Mouse (Mus musculus): Measurements from ENCODE around the gene Lsm5.

Gene Lsm5

DNA sequence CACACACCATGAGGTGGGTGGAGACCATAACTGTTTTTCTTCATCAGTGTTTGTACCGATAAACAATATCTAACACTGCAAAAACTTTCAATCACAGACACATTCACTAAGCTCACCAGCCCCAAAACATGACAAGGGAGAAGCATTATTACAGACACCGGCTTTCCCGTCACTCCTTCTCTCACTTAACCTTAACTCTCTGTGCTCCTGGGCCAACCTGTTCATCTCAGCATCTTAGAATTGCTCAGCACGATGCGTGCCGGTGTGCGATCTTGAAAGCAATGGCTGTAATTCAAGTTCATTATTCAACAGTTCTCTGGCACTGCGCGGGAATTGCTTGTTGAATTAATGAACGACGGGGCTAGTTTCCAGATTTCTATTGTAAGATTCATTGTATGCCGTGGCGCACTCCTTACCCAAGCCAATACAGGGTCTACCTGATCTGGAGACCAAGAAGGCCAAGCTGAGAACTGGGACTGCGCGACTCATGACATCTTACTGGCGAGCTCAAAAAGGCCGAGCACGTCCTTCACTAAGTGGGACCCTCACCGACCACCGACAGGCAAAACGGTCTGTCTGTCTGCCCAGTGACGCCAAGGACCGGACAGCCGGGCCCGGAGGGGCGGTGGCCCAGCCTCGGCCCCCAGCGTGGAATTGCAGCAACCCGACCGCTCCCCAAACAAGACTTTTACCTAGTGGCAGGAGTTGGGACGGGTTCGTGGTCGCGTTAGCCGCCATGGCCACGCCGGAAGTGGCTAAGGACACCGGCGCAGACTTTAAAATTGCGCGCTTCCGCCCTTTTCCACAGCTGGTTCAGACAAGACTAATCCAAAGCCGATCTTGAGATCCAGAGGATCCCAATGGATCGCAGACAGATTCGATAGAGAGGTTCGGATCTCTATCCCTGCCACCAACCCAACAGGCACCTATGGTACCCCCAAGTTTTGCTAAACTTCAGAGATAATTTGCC, at the start of gene Lsm5:
Lsm5 (minus strand) TSS at position 780 of the 970 bp plus-strand sequence.
- peak; percentile 93 for DNase-seq (ENCODE audit: low read depth, low spot score)

DNA sequence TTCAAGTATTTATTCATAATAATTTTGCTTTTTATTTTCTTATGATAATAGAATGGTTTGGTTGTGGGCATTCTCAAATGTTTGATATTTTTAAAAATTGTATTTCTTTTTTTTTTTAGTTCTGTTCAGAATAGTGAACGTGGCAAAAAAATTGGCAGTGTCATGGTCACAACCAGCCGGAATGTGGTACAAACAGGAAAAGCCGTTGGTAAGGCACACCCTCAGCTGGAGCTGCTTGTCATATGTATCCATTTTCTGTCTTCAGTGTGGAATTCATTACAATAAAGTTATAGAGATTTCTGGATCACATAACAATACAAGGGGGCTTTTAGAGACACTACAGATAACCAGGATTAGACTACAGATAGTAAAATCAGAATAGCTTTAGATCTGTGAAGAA, 49.2 kb upstream of the Lsm5 start:
- DNase-seq (ENCODE audit: low read depth, low spot score), result no peak

DNA sequence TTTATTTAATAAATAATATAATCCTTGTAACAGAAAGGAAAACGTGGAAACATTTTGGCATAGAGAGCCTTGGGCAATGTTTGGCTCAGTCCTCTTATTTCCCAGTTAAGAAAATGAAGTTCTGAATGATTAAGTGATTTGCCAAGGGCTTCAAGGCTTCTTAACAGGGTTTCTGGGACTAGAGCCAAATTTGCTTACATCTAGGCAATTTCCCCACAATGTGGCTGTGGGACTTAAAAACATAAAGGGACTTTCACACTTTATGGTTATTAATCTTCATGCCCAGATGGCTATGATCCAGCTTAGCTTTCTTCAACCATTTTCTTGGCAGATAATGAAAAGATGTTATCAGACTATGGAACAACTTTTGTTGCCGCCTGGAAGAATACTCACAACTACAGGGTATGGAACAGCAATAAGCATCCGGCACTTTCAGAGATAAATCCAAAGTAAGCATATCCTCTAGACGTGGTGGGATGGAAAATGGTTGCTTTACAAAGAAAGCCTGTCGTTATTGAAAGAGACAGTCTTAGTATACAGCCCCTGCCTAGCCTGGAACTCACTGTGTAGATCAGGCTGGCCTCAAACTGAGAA, 41.5 kb upstream of the Lsm5 start:
- no peak for DNase-seq (ENCODE audit: low read depth, low spot score)

DNA sequence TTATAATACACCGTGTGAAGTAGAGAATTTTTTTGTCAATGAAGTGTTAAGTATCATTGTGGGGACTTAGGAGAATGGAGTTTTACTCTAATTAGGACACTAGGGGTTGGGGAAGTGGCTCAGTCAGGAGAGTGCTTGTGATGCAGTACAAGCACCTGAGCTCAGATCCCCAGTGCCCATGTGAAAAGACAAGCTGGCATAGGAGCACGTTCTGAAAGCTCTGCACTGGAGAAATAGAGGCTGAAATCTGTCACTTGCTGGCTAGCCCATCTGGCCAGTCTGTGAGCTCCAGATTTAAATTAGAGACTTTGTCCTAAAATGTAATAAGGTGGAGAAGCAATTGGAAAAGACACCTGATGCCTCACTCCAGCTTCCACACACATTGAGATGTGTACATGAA, 28.0 kb upstream of the Lsm5 start:
- DNase-seq (ENCODE audit: low read depth, low spot score), result no peak

DNA sequence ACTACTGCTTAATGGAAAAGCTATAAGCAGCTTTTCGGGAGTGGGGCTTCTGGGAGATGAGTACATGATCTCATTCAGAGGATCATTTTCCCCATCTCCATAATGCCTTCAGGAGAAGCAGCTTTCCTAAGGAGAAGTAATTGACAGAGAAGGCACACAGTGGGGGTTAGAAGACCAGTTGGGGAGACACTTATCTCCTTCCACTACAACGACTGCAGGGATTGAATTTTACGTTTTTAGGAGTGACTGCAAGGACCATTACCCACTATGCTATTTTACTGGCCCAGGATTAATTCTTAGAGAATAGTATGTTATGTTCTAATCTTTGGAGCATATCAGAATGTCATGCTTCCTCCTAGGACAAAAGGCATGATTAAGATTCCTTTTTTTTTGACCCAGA, 16.4 kb upstream of the Lsm5 start:
- no peak for DNase-seq (ENCODE audit: low read depth, low spot score)

DNA sequence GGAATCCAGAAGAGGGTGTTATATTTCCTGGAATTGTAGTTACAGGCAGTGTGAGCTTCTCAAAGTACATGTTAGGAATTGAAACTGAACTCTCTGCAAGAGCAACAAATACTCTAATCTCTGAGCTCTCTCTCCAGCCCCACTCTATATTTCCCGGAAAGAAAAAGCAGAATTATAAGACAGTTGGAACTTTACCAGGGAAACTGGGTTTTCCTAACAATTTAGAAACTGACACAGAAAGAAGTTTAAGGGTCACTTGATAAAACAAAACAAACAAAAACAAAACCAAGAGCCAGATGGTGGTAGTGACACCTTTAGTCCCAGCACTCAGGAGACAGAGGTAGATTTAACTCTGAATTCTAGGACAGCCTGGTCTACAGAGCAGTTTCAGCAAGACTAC, 14.6 kb upstream of the Lsm5 start:
- DNase-seq (ENCODE audit: low read depth, low spot score), result no peak

DNA sequence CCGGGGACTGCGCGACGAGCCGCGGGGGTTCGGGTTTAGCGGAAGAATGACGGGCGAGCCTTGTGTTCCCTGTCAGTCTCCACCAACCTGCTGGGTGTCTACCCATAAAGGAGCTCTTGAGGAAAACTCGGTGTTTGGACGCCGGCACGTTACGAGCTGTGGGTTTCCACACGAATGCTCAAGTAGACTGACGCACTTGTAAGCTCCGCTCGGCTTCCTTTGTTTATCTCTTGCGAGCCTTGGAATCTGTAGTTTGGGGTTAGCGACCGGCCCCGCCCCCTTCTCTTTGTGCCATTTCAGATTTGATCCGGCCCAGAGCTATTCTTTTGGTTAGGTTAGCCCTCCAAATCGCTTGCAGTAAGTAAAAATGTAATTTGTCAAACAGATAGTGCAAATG, 10.8 kb upstream of the Lsm5 start:
- DNase-seq (ENCODE audit: low read depth, low spot score), result peak; percentile 78

DNA sequence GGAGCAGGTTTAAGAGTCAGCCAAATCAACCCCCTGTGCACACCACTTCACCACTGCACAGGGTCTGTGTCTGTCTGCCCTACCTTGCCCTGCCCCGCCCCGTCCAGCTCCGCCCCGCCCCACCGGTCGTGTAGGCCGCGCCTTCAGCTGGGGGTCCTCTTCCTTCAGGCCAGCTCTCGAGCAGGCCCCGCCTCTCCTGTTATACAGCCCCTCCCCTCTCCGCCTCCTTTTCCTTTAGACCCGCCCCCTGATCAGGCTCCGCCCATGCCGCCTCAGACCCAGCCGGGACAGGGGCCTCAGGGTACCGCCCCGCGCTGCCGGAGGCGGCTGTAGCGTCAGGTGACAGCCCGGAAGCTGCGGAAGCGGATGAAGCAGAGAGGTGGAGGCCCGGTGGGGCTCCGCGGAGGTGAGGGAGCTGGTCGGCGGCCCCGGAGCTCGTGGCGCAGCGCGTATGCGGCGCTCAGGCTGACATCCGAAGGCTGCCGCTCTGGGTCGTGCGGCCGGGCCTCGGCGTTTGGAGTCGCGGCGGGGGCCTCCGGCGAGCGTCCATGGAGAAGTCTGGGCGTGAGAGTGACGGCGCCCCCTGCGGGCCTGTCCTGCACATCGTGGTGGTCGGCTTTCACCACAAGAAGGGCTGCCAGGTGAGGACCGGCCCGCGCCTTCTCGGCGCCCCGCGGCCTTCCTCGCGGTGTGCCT, 10.2 kb upstream of the Lsm5 start, which contains the start of gene Avl9:
Avl9 (plus strand) TSS at position 326 of the 696 bp plus-strand sequence.
- DNase-seq (ENCODE audit: low read depth, low spot score), result peak; percentile 98

DNA sequence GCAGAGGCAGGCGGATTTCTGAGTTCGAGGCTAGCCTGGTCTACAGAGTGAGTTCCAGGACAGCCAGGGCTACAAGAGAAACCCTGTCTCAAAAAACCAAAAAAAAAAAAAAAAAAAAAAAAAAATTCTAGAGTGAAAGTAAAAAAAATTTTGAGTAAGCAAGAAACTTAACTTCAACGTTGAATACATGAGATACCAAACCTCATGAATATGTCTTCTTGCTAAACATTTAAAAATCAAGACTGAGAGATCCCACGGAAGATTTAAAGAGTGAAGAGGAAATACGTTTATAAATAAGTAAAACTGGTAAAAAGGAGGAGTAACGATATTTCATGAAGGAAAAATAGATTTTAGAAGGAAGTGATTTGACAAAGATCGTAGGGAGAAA, 9.7 kb upstream of the Lsm5 start:
- DNase-seq (ENCODE audit: low read depth, low spot score), result no peak

DNA sequence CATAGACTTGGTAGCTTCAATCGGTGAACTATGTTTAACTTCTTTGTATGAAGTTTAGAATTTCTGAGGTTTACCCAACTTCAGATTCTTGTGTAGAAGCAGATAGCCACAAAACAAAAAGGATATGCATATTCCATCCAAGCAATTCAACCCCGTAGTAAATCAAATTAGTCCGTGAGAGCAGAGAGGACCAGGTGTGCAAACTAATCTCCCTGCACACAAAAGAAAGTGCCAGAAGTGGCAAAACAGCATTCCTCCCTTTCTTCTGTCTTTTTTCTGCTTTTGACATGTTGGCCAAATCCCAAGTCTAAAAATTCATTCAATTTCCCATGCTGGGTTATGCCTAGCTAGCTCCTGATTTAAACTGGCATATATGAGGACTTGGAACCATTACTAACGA, 12.1 kb downstream of the Lsm5 start:
- no peak for DNase-seq (ENCODE audit: low read depth, low spot score)

DNA sequence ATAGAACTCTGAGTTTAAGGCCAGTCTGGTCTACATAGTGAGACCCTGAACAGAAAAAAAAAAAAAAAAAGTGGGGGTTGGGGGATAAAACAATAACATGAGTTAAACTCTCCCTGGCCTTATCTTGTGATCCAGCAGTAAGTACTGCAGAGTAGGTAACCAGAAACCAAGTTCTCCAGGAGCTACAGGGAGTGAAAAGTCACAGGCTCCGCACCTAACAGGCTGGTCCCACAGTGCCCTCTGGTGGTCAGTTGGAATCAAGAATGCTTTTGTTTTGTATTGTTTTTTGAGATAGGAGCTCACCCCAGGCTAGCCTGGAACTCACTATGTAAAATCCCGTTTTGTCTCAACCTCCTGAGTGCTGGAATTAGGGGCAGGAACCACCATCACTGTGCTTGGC, 13.3 kb downstream of the Lsm5 start:
- peak; percentile 85 for DNase-seq (ENCODE audit: low read depth, low spot score)

DNA sequence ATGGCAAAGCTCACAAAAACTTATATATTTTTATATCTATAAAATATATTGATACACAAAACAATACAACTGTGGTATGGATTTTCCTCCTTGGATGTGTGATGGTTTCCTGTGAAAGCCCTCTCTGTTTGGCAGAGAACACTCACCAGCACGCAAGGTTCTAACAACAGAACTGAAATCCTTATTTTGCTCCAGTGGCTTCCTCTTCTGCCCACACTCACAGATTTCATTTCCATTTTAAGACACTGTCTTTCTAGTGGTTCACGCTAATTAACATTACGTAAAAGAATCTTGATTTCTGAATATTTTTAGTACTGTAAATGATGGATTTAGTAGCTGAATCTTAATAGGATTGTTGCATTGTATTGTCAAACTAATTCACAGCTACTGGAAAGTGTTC, 16.3 kb downstream of the Lsm5 start:
- DNase-seq (ENCODE audit: low read depth, low spot score), result no peak

DNA sequence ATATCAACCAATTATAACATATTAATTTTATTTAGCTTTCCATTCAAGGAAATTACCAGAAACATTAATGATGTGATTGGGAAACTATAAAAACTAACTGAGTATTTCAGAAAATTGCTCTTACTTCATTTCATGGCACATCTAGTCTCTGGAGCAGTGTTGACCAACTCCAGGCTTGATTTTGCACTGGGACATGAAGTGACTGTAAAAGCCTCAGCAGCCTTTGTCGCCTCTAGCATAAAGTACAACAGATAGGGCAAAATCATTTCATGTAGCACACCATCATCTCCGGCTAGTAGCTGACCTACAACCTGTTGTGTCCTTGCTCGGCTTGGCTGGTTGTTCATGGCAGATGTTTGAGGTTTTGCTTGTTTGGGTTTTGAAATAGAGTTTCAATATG, 40.1 kb downstream of the Lsm5 start:
- no peak for DNase-seq (ENCODE audit: low read depth, low spot score)

DNA sequence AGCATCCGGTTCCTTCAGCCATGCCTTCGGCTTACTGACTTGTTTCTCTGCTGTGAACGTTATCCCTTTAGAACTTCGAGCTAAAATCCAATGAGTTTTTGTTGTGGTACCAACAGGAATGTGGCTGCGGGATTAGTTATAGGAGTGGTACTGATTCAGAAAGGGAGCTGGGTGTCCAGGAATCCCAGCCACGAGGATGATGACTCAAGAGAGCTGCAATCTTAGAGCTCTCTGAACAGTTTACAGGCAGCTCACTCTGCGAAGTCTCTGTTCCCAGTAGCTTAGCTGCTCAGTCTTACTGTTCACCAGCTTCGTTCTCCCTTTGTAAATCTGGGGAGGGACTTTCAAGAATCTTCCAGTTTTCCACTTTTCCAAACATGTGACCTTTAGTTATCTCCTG, 49.1 kb downstream of the Lsm5 start:
- no peak for DNase-seq (ENCODE audit: low read depth, low spot score)

DNA sequence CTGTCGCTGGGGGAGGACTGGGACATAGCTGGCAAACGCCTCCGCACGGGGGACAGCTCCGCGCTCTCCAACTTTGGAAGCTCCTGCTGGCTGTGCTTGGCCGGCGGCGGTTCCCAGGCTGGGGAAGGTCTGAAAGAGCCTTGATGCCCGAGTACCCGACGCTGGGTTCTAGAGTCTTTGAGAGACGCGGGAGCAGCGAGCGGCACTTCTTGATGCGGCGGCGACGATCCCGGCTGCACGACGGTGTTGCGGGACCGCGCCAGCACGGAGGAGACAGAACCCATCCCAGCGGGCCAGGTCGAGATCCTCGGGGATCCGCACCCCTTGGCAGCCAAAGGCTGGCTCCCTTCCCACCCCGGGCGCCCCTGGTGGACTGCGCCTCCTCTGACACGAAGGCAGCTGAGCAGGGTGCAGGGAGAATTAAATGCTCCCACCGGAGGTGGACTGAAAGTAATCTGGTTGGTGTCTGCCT, 52.4 kb downstream of the Lsm5 start:
- DNase-seq (ENCODE audit: low read depth, low spot score), result no peak

Measured in CD4-positive, CD25-positive, alpha-beta regulatory T cell, adult 2 months (primary cell).